Mouse (Mus musculus): ENCODE measurements around the gene D17Wsu92e. TPM values are rescaled to one million over a fixed set of nuclear protein-coding genes. Genes with fewer than 3 reads are reported as not detected.
"Not testable (repeated sequence)": the region's sequence is repeated elsewhere in the genome, so short reads cannot be mapped to it uniquely, and the experiment has no call there.

The D17Wsu92e gene
- total RNA-seq (2021), result 100 to 1,000 TPM; 199 TPM
- long read RNA-seq, transcript D17Wsu92e-206 (4 exons, 1,348 nt), result minor isoform, 7 of 144 reads
- long read RNA-seq, transcript D17Wsu92e-203 (5 exons, 3,892 nt), result major isoform, 48 of 144 reads
- long read RNA-seq, transcript D17Wsu92e-202 (5 exons, 3,573 nt), result minor isoform, 15 of 144 reads
- long read RNA-seq, partial matches to known transcripts, result 17 of 144 reads
- long read RNA-seq, other reads (novel, unspliced or antisense), result 57 of 144 reads

DNA sequence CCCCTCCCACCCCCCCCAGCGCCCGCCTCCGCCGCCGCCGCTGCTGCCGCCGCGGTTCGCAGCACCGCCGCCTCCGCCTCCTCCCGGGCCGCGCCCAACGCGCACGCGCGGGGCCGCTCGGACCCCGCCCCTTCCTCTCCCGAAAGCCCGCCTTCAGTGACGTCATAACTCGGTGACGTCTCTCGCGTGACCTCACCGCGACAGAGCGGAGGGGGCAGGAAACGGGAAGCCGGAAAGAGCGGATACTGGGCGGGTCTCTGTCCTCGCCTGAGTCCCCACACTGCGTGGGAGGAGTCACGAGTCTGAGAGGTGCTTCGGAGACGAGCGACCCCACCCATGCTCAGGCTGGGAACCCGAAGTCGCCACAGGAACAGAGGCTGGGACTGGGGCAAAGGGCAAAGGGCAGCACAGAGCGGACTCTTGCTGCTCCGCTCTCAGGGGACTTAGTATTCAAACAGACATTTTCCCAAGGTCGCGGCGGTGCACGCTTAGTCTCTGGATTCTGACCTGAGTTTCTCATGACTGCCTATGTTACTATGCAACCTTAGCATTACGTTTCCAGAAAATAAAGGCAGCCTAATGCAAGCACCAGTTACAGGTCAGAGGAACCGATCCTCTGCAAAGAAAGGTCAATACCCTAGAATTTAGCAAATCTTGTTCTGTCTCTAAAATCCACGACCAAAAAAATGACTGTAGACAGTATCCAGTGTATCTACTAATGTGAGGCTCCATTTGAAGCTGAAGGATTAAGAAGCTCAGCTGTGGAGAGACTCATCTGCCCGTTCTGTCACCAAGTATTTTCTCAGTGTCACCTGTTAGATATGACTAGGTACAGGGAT lies at the start of gene D17Wsu92e:
TSS of gene D17Wsu92e (minus strand) at position 81 of the 839 bp plus-strand sequence.
- peak; percentile 96 to 97 for DNase-seq (ENCODE audit: low spot score in 2 of 2)

DNA sequence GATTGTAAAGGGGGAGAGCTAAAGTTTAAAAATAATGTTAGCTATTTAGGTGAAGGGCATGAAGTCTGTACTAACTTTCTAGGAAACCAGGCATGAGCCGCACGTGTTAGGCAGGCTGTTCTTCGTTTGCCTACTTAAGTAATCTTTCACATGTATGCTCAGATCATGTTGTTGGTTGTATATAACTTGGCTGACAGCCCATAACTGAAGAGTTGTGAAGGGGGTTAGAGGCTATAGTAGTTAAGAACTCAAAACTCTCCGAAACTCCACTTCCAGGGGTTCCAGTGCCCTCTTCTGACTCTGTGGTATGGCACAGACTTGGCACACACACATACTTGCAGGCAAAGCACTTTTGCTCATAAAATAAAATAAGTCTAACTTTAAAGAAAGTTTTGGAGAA lies 46.3 kb upstream of the D17Wsu92e start:
- DNase-seq (ENCODE audit: low spot score in 2 of 2), result no peak

DNA sequence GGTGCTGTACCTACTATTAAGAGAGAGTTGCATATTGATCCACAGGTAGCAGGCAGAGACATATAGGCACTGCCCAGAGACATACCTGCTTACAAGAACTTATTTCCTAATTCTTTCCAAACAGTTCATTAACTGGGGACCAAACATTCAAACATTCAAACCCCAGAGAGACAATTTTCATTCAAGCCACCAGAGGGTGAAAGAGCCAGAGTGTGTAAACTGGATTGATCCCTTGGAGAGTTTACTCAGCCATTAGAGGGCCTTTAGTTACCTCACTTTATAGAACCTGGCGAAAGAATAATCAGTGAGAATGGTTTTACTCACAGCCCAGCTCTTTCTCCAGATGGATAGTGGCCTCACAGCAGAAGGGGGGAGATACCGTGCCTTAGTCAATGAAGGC lies 45.0 kb upstream of the D17Wsu92e start:
- no peak for DNase-seq (ENCODE audit: low spot score in 2 of 2)

DNA sequence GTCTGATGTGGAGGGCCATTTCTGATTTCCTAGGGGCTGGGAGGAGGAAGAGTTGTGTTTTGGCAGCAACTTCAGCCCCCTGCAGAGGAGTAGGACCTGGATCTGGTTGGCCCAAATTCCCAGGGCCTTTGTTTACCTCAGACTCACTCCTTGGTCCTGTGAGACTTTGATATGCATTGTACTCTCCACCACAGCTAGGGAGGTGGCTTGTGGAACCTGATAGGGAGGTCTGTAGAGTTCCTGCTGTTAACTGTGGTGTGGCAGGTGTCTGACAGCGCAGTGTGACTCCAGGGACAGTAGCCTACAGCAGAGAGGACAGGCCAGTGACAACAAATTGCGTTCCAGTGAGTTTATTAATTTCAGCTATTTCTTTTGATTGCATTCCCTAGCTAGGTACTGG lies 38.7 kb upstream of the D17Wsu92e start:
- no peak for DNase-seq (ENCODE audit: low spot score in 2 of 2)

DNA sequence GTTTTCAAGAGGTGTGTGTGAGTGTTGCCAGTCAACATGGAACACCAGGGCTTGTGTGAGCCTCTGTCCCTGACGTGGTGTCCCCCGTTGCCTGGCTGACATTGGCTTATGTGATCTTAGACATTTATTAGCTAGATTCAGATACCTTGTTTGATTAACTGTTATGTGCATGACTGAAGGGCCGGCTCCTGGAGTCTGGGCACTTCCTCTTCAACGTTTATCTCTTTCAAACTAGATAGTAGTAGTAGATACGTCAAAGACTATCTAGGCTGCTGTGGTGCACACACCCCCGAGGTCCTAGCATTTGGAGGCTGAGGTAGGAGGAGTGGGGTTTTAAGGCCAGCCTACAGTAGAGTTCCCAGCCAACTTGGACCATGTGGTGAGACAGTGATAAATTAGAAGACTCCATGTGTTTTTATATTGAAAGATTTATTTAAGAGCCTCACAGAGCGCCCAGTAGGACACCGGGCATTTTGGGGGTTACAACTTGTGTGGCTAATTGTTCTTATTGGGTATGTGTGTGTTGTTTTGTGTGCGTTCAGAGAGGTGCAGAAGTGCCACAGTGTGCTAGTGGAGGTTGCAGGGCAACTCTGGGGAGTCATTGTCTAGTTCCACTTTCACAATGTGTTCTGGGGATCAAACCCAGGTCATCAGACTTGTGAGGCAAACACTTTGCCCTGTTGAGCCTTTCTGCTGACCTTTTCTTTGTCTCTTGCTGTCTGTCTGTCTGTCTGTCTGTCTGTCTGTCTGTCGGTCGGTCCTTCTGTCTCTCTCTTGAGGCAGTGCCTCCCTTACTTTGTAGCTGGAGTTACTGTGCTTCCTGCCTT lies 37.4 kb upstream of the D17Wsu92e start:
- no peak for DNase-seq (ENCODE audit: low spot score in 2 of 2)

DNA sequence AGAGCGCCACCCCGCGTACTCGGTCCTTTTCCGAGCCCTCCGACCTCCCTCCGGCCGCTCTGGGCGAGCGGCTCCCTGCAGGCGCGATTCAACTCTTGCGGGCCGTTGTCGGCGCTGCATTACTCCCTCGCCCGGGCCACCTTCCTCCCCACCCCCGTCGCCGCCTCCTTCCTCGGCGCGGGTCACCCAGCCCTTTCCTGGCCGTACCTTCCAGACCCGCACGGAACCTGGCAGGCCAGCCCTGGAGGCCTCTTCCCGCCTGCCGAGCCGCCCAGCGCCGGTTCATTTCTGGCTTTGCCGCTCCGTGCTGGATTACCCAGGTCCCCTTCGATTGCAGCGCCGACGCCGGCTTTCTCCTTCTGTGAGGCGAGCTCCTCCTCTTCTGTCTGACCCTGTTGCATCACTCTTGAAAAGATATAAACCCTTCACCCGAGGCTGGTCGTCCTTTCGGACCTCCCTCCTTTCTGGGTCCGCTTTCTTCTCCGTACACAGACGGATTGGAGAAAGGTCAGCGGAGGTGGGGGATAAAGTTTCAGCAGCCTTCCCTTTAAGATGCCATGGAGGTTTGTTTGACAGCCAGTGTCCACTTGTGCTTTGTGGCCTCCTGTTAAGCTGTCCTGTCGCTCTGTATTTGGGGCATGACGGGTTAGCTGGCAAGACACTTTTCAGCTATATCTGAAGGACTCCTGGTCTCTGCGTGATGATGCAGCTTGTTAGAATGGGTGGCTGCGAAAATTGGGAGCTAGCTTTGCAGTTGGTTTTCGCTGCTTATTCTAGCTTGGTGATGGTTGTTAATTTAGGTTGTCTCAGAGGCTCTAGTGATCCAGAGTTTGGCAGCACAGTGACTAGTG lies 36.6 kb upstream of the D17Wsu92e start:
- peak in 1 of 2 experiments; percentile 16 for DNase-seq (ENCODE audit: low spot score in 2 of 2)

DNA sequence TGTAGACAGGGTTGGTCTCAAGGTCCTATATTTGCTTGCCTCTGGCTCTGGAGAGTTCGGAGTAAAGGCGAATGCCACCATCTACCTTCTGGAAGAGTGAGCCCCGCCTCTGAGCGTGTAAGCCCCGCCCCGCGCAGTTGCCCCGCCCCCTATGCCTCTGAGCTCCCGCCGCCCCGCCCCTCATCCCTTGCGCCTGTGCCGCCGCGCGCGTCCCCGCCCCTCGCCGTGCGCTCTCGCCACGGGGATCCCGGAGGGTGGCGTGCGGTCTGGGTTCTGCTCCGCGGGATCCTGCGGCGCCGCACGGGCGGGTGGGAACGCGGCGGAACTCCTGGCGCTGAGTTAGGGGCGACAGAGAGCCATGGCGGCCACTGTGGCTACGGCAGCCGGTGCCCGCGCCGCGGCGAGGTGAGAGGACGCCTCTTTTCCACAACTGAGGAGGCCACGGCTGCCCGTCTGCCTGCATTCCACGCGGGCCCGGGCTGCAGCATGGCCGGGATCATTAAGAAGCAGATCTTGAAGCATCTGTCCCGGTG lies 35.9 kb upstream of the D17Wsu92e start, which contains the start of gene Uhrf1bp1:
TSS of gene Uhrf1bp1 (plus strand) at position 177 of the 533 bp plus-strand sequence.
- peak; percentile 67 to 79 for DNase-seq (ENCODE audit: low spot score in 2 of 2)

DNA sequence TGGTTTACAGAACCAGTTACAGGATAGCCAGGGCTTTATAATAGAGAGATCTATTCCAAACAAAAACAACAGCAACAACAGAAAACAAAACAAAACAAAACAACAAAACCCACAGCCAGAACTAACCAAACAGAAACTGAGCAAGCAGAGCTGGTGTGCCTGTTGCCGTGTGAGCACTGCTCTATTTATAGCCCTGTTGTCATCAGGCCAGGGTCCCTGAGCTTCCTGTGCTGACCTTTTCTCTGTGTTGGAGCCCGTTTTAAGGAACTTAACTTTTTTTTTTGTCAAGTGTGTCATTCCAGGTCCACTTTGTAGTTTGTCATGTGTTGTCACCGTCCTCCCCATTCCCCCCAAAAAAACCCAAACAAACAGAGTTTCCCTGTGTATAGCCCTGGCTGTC lies 30.6 kb upstream of the D17Wsu92e start:
- no peak for DNase-seq (ENCODE audit: low spot score in 2 of 2)

DNA sequence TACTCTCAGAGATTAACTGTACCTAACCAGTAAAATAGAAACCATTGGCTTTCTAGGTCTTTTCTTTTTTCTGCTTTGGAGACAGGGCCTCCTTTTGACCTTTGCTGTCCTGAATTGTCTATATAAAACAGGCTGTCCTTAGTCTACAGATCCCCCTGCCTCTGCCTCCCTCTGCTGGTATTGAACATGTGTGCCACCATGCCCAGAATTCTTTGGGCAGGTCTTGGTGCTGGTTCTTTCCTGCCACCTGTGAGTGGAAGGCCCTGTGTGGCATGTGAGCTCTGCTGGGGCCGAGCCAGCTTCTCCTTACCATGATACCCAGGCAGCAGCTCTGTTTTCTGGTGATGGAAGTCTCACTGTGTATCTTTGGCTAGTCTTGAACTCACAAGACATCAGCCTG lies 27.9 kb upstream of the D17Wsu92e start:
- DNase-seq (ENCODE audit: low spot score in 2 of 2), result no peak

DNA sequence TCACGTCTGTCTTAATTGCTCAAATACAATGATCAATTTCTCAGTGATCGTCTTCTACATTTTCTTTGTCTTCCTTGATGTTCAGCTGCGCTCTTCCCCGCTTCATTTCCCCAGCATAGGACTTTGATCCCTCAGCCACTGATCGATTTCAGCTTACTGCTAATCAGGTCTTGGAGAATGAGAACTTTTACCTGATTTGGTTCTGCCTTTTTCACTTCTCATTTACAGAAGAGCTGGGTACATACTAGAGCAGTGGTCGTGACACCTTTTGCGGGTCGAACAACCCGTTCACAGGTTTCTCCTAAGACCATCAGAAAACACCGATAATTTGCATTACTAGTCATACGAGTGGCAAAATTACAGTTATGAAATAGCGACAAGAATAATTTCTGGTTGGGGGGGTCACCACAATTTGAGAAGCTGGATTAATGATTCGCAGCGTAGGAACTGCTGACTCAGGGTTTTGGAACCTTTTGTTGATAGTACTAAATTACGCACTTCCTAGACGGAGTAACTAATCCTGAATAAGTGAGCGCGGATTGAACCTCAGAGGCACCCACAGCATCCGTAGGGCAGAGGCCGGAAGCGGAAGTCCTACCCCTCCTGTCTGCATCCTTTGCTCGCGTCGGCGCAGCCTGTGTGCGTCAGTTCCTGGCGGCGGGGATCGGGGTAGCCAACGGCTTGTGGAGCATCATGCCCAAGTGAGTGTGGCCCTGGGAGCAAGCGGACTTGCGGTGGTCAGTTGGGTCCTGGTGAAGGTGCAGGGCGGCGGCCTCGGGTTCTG lies 19.2 kb upstream of the D17Wsu92e start:
- DNase-seq (ENCODE audit: low spot score in 2 of 2), result peak; percentile 95 to 99

DNA sequence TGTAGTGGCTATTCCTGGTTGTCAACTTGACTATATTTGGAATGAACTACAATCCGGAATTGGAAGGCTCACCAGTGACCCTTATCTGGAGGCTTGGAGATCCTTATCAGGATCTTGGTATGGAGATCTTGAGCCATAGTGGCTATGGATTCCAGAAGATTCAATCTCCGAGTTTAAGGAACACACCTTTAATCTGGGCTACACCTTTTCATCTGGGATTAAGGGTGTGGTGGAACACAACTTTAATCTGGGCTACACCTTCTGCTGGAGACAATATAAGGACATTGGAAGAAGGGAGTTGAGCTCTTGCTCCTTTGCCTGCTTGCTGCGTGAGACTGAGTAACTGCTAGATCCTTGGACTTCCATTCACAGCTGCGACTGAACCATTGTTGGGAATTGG lies 17.4 kb upstream of the D17Wsu92e start, which contains the start of gene Snrpc:
TSS of gene Snrpc (plus strand) at position 301 of the 400 bp plus-strand sequence.
- not testable (repeated sequence) for DNase-seq (ENCODE audit: low spot score in 2 of 2)

DNA sequence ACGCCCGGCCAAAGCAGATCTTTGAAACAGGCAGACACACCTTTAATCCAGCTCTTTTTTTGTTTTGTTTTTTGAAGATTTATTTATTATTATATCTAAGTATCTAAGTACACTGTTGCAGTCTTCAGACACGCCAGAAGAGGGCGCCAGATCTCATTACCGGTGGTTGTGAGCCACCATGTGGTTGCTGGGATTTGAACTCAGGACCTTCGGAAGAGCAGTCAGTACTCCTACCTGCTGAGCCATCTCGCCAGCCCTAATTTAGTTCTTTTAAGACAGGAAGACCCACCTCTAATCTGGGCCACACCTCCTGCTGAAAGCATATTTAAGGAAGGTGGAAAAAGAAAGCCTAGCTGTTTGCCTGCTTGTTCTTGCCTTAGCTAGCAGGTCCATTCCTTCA lies 10.0 kb upstream of the D17Wsu92e start:
- no peak for DNase-seq (ENCODE audit: low spot score in 2 of 2)

DNA sequence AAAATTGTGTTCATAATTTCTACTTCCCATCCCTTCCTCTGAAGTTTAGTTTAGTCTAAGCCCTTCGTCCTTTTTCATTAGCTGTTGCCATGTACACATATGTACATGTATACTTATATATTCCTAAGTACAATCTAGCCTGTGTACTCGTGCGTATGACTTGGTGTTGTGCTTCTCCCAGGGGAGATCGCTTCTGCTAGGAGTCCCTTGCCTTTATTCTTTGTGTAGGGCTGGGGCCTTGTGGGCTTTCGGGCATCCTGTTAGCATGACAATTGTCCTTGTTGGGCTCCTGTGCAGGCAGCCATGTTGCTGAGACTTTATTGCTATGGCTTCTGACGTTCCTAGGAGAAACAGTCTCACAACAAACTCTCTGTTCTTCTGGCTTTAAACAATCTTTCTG lies 7.1 kb upstream of the D17Wsu92e start:
- no peak for DNase-seq (ENCODE audit: low spot score in 2 of 2)

DNA sequence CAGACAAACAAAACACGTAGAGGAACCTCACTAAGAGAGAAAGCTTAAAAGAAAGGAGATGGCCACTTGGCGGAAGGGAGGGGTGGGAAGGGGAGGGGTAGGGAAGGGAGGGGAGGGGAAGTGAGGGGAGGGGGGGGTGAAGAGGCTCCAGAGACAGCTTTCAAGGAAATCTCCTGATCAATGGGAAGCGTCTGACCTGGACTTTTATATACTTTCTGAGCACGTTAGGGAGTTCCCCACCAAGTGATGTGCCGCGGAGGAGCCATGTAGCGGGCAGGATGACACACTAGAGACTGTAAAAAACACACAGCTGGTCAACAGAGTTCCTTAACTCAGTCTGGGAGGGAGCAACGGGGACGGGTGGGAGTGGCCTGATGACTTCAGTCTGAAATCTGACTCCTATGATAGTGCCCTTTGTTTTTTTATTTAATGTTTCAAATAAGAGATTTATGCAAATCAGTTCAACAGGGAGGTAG lies 6.5 kb upstream of the D17Wsu92e start:
- DNase-seq (ENCODE audit: low spot score in 2 of 2), result no peak

DNA sequence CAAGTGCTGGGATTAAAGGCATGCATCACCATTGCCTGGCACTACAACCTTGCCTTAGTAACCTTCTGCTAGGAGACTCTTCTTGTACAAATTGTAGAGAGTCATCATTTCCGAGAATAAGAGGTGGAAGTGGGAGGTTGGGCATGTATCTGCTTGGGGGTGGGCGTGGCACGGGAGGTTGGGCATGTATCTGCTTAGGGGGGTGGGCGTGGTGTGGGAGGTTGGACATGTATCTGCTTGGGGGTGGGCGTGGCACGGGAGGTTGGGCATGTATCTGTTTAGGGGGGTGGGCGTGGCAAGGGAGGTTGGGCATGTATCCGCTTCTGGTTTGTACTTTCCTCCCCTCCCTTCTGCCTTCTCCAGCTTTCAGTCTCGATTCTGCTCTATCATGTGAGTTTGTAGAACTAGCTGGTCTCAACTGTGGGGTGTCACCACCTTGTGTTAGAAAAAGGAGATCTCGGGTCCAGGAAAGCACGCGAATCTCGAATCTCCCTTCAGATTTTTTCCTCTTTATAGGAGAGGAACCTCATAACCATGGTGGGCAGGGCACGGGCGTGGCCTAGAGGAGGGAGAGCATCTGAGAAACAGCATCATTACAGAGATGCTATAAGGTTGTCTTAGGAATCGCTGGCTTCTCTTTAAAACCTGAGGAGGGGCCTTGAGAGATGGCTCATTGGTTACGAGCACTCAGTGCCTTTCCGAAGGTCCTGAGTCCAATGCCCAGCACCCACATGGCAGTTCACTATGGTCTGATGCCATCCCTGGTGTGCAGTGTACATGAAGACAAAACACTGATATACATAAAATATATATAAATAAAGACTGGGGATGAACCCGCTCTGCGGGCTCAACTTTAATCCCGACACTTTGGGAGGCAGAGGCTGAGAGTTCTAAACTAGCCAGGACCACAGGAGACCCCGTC lies 5.8 kb upstream of the D17Wsu92e start:
- peak in 1 of 2 experiments; percentile 25 for DNase-seq (ENCODE audit: low spot score in 2 of 2)

DNA sequence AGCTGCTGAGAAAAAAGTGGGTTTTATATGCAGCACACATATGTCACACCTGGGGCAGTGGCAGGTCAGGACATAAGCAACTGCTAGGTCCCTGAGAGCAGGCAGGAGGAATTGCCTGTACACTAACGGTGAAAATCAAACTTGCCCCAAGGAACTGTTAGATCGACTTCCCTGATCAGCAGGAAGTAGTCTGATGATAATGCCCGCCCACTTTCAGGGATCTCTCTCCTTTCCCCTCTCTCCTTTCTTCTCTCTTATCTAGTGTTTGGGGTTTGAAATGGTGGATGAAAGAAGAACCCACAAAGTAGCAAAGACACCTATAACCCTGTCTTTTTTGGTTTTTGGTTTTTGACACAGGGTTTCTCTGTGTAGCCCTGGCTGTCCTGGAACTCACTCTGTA lies 5.1 kb upstream of the D17Wsu92e start:
- no peak for DNase-seq (ENCODE audit: low spot score in 2 of 2)

DNA sequence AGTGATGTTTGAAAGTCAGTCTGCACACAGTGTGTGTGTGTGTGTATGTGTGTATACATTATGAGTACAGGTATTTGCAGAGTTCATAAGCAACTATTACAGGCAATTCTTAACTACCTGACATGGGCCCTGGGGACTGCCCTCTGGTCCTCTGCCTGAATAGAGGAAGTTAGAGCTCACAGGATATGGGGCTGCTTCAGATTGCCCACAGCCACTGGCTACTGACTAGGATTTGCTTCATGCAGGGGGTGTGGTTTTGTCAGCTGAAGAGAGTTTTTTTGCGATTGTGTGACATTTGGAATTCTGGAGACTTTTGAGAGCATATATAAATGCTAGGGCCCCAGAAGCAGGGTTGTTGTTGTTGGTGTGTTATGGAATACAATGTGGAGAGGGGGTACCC lies 4.5 kb upstream of the D17Wsu92e start:
- DNase-seq (ENCODE audit: low spot score in 2 of 2), result no peak

DNA sequence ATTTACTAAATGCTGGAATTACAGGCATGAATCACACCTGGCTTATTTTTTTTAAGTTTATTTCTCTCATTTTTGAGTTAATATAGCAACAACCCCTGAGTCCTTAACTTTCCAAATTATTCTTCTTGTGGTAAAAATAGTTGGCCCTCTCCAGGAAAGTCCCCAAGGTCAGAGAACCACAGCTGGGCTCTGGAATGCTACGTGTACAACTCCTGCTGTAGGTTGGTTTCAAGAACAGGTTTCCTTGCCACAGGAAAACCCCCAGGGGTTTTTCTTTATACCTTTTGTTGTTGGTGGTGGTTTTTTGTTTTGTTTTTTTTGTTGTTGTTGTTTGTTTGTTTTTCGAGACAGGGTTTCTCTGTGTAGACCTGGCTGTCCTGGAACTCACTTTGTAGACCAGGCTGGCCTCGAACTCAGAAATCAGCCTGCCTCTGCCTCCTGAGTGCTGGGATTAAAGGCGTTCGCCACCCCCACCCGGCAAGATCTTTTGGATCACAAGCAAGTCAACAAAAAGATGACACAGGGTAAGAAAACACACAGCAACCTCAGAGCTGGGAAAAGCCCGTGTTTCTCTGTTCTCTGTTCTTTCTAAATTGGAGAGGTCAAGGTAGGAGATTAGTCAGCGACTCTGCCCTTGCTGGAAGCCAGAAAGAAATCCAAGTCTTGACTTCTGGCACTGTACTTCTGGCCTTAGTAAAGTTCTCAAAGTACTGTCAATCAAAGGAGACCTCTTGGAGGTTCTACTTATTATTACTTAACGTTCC lies 2.9 kb upstream of the D17Wsu92e start:
- DNase-seq (ENCODE audit: low spot score in 2 of 2), result no peak

Measured in layer of hippocampus, adult 18-20 months (tissue).